Mouse (Mus musculus) olfactory bulb, adult 2 months (tissue): Measurements from ENCODE around the gene Trim14.
"Not testable (repeated sequence)": the region's sequence is repeated elsewhere in the genome, so short reads cannot be mapped to it uniquely, and the experiment has no call there.

Experiments
- CTCF ChIP-seq: fragments of 200-500 bp; IDR thresholded peaks from 2 replicates; pipeline ENCODE4 v1.5.1; 2012; ENCODE audit warnings: low read depth, mild to moderate bottlenecking, low read length, moderate library complexity; ENCODE audit not compliant: insufficient read depth
- POLR2A ChIP-seq: fragments of 200-500 bp; IDR thresholded peaks from 2 replicates; pipeline ENCODE4 v1.6.1; 2012; ENCODE audit warnings: mild to moderate bottlenecking, low read depth, low read length, moderate library complexity; ENCODE audit not compliant: insufficient read depth

- not testable (repeated sequence) for TF ChIP-seq CTCF, POLR2A
Observed at GRCm38 (mm10) chr4:46580799-46581243, 44.9 kb upstream of the Trim14 start.
